Comparison of ENCODE assay signal across 46 mouse cellular contexts in the genomic region with DNA sequence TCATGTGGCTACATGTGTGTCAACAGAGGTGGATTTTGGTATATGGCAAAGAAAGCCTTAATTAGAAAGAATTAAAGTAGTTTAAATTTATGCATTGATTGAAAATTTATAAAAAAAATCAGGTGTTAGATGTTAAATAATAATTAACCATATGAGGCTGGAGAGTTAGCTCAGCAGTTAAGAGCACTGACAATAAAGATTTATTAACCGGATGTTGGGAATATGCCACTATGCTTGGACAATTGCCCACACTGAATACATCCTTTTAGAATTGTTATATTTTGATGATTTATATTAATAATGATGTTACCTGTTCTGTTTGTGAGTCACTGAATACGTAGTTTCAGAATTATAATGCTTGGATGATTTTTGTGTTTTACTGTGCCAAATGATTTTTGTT. TPM values are rescaled to one million over a fixed set of nuclear protein-coding genes. Genes with fewer than 3 reads are reported as not detected.
"Had no signal": no experiment of that assay in that cellular context is flagged by ENCODE, and none has a peak within 500 bp of the region (broad histone marks: within the 10 kb centered on the region; RNA-seq: fewer than 3 reads in every experiment).

No protein-coding gene starts in this region.

- H3K9me3 ChIP-seq: heart, embryonic 10.5 days; heart, embryonic 12.5 days; heart, embryonic 13.5 days; heart, embryonic 15.5 days; hindbrain, embryonic 12.5 days; hindbrain, embryonic 15.5 days; kidney, embryonic 15.5 days had no signal

- H3K4me3 ChIP-seq: heart, adult 2 months; heart, embryonic 10.5 days; heart, embryonic 12.5 days; heart, embryonic 13.5 days; heart, embryonic 15.5 days; hindbrain, embryonic 10.5 days; hindbrain, embryonic 12.5 days; hindbrain, embryonic 13.5 days; hindbrain, embryonic 15.5 days; kidney, embryonic 15.5 days; layer of hippocampus, adult 2 months; left cerebral cortex, adult 2 months had no signal

- H3K27ac ChIP-seq: heart, adult 2 months; heart, embryonic 10.5 days; heart, embryonic 13.5 days; heart, embryonic 15.5 days; hindbrain, embryonic 10.5 days; hindbrain, embryonic 12.5 days; hindbrain, embryonic 13.5 days; hindbrain, embryonic 14.5 days; hindbrain, embryonic 15.5 days; hindbrain, postnatal 0 days; kidney, embryonic 15.5 days; kidney, postnatal 0 days; layer of hippocampus, adult 2 months; left cerebral cortex, adult 2 months had no signal

- ATAC-seq: hindbrain, embryonic 16.5 days; hindbrain, postnatal 0 days; inflammation-experienced regulatory T-cells, adult 6 months had no signal

- H3K27me3 ChIP-seq: heart, embryonic 12.5 days; heart, embryonic 13.5 days; heart, embryonic 15.5 days; hindbrain, embryonic 12.5 days; hindbrain, embryonic 13.5 days; hindbrain, embryonic 15.5 days; kidney, embryonic 15.5 days had no signal

- H3K9ac ChIP-seq: heart, embryonic 12.5 days; heart, embryonic 13.5 days; heart, embryonic 15.5 days; hindbrain, embryonic 12.5 days; hindbrain, embryonic 13.5 days; hindbrain, embryonic 14.5 days; hindbrain, embryonic 15.5 days; kidney, embryonic 15.5 days had no signal

- H3K4me1 ChIP-seq: heart, embryonic 10.5 days; heart, embryonic 12.5 days; heart, embryonic 13.5 days; heart, embryonic 15.5 days; hindbrain, embryonic 10.5 days; hindbrain, embryonic 12.5 days; hindbrain, embryonic 13.5 days; hindbrain, embryonic 15.5 days; kidney, embryonic 15.5 days had no signal

- H3K4me2 ChIP-seq: heart, embryonic 11.5 days; heart, embryonic 12.5 days; heart, embryonic 13.5 days; heart, embryonic 15.5 days; hindbrain, embryonic 12.5 days; hindbrain, embryonic 13.5 days; hindbrain, embryonic 14.5 days; hindbrain, embryonic 15.5 days; kidney, embryonic 15.5 days had no signal

- DNase-seq: heart, adult 2 months; heart, postnatal 10 days; heart, postnatal 14 days; heart, postnatal 36 days; heart, postnatal 4 days; kidney, adult 11 months; kidney, postnatal 10 days; kidney, postnatal 14 days; kidney, postnatal 4 days; layer of hippocampus, adult 9-11 months; layer of hippocampus, postnatal 36 days had no signal

- H3K36me3 ChIP-seq: heart, embryonic 10.5 days; heart, embryonic 12.5 days; heart, embryonic 13.5 days; heart, embryonic 15.5 days; hindbrain, embryonic 10.5 days; hindbrain, embryonic 12.5 days; hindbrain, embryonic 13.5 days; hindbrain, embryonic 15.5 days; kidney, embryonic 15.5 days had no signal

RNA-seq across cellular contexts. Expression of a gene that starts 36.3 kb away (rescaled TPM):
- total RNA-seq: heart, adult 2 months; heart, adult 8-10 months; heart, postnatal 10 days; heart, postnatal 14 days; heart, postnatal 25 days; heart, postnatal 36 days; heart, postnatal 4 days; hematopoietic stem cell, adult 5-6 weeks; hindbrain, postnatal 0 days; layer of hippocampus, adult 18-20 months; layer of hippocampus, adult 2 months; layer of hippocampus, adult 8-10 months; layer of hippocampus, postnatal 10 days; layer of hippocampus, postnatal 14 days; layer of hippocampus, postnatal 25 days; layer of hippocampus, postnatal 36 days; left cerebral cortex, adult 18-20 months; left cerebral cortex, adult 2 months; left cerebral cortex, adult 8-10 months; left cerebral cortex, postnatal 10 days had no signal
- polyA plus RNA-seq: heart, adult 2 months; heart, embryonic 10.5 days; heart, embryonic 11.5 days; heart, embryonic 12.5 days; heart, embryonic 13.5 days; heart, embryonic 14.5 days; heart, embryonic 15.5 days; heart, embryonic 16.5 days; heart, postnatal 0 days; hindbrain, embryonic 10.5 days; hindbrain, embryonic 11.5 days; hindbrain, embryonic 12.5 days; hindbrain, embryonic 13.5 days; hindbrain, embryonic 14.5 days; hindbrain, embryonic 15.5 days; hindbrain, embryonic 16.5 days; hindbrain, postnatal 0 days; inflammation-experienced regulatory T-cells, adult 6 months; intestine, embryonic 14.5 days; kidney, embryonic 14.5 days; large intestine, adult 2 months had no signal

RNA-seq across cellular contexts. Expression of a gene that starts 55.0 kb away (rescaled TPM):
- total RNA-seq: heart, adult 2 months; heart, adult 8-10 months; heart, postnatal 10 days; heart, postnatal 14 days; heart, postnatal 25 days; heart, postnatal 36 days; heart, postnatal 4 days; hematopoietic stem cell, adult 5-6 weeks; layer of hippocampus, adult 18-20 months; layer of hippocampus, adult 2 months; layer of hippocampus, adult 8-10 months; layer of hippocampus, postnatal 10 days; layer of hippocampus, postnatal 14 days; layer of hippocampus, postnatal 25 days; layer of hippocampus, postnatal 36 days; left cerebral cortex, adult 18-20 months; left cerebral cortex, adult 2 months; left cerebral cortex, adult 8-10 months; left cerebral cortex, postnatal 10 days had no signal
- polyA plus RNA-seq: heart, adult 2 months; heart, embryonic 10.5 days; heart, embryonic 11.5 days; heart, embryonic 12.5 days; heart, embryonic 13.5 days; heart, embryonic 14.5 days; heart, embryonic 15.5 days; heart, embryonic 16.5 days; heart, postnatal 0 days; hindbrain, embryonic 10.5 days; inflammation-experienced regulatory T-cells, adult 6 months; intestine, embryonic 14.5 days; large intestine, adult 2 months had no signal
